Mouse (Mus musculus): Measurements from ENCODE around the gene Abcd3.

DNA sequence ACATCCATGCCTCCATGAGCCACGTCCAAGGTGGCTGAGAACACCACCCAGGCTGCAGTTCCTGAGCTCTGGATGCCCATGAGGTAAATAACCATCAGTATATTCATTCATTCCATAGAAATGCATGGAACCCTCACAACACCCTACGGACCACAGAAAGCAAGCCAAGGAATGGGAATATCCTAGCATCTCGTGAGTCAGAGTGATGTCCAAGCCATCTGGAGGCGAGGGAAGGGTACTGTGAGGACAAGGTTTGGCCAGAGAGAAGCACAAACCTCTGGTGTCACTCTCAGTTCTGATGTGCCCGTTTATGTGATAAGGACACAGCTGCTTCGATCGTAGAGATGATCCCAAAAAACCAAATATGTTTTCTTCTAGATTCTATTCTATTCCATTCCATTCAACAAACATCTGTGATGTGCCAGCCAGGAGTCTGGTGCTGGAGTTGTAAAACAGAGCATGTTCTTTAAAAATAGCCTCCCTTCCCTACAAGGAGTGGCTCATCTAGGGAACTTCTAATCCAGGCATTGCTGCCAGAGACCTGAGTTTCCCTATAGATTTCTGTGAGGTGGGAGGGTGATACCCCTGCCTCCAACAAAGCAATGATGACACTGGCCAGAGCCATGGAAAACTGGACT, 104.1 kb downstream of the Abcd3 start:
- TF ChIP-seq CTCF (IDR thresholded peaks at IDR 0.05; ENCODE audit: control insufficient read depth, insufficient read depth, insufficient replicate concordance, low read depth, low read length), result no peak
- TF ChIP-seq POLR2A (IDR thresholded peaks at IDR 0.05; ENCODE audit: control insufficient read depth, low read depth, low read length), result no peak
